Mouse (Mus musculus) heart, adult 18-20 months (tissue): Measurements from ENCODE around the gene Krtcap3. TPM values are rescaled to one million over a fixed set of nuclear protein-coding genes. Genes with fewer than 3 reads are reported as not detected.
"Not testable (repeated sequence)": the region's sequence is repeated elsewhere in the genome, so short reads cannot be mapped to it uniquely, and the experiment has no call there.

Source experiments
- DNase-seq, 2 experiments: peaks; one replicate each; pipeline ENCODE4 v3.0.0; 2021 to 2022; ENCODE audit warnings: mixed read lengths in 1 of 2
- long read RNA-seq, 2 experiments: library from polyadenylated mRNA; stranded (forward); transcript quantifications; one replicate each; pipeline ENCODE4 v2.0.0; 2021
- total RNA-seq, 2 experiments: library from RNA; stranded (reverse); gene quantifications; 2 replicates each; pipeline ENCODE4 v1.2.3; 2021

Krtcap3 gene
- total RNA-seq = 1 to 10 TPM in 1 of 2 experiments, under 1 TPM in 1; 0.82 to 1.4 TPM
- long read RNA-seq, experiment 1 = 0 reads
- long read RNA-seq, experiment 2 = 0 reads

DNA sequence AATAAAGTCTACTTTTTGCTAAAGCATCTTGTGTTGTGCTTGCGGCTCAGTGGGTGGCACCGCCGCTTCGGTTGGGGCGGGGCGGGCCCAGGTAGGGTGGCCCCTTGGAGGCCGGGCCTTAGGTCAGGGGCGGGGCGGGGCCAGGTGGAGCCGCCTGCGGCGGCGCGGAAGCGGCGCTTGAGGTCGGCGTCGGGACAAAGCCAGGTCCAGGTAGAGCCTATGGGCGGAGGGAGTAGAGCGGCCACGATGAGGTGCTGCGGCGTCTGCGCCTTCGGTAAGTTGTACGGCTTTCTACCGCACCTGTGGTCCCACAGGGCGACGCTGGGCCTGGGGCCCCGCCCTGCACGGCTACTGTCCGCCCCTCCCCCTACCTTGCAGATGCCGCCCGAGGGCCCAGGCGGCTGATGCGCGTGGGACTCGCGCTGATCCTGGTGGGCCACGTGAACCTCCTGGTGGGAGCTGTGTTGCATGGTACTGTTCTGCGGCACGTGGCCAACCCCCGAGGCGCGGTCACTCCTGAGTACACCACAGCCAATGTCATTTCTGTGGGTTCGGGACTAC is at the start of gene Krtcap3:
TSS of gene Krtcap3 (plus strand) at position 151 of the 561 bp plus-strand sequence.
- DNase-seq = peak in 1 of 2 experiments; percentile 20

- peak; percentile 95 to 99 for DNase-seq
These were observed 49.5 kb upstream of the Krtcap3 start, which contains the start of gene Zfp513 for GRCm38 (mm10) chr5:31201742-31202590. Gene Zfp513 (minus strand): TSS chr5:31202303.

- DNase-seq = no peak
These were observed 48.6 kb upstream of the Krtcap3 start for GRCm38 (mm10) chr5:31202933-31203332.

- no peak for DNase-seq
These were observed 47.6 kb upstream of the Krtcap3 start for GRCm38 (mm10) chr5:31203866-31204265.

DNA sequence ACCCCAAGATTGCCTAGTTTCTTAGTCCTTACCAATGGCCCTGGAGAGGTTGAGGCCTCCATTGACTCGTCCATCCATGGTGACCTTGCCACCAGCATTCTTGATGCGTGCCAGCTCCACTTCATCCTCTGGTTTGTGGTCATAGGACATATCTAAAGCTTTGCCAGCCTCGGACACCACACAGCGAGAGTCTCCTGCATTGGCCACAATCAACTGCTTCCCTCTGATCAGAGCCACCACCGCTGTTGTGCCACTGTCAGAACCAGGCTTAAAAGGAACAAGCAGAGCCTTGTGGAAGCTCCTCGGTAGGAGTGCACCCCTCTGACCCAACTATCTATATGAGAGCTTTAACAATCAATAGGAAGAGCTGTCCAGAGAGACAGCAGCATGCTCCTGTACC is 47.1 kb upstream of the Krtcap3 start:
- no peak for DNase-seq

- not testable (repeated sequence) for DNase-seq
These were observed 34.9 kb upstream of the Krtcap3 start for GRCm38 (mm10) chr5:31216554-31216953.

GRCm38 (mm10) chr5:31218294-31218693 is 33.2 kb upstream of the Krtcap3 start:
- DNase-seq = no peak

- DNase-seq = no peak
These were observed 32.4 kb upstream of the Krtcap3 start for GRCm38 (mm10) chr5:31219070-31219469.

DNA sequence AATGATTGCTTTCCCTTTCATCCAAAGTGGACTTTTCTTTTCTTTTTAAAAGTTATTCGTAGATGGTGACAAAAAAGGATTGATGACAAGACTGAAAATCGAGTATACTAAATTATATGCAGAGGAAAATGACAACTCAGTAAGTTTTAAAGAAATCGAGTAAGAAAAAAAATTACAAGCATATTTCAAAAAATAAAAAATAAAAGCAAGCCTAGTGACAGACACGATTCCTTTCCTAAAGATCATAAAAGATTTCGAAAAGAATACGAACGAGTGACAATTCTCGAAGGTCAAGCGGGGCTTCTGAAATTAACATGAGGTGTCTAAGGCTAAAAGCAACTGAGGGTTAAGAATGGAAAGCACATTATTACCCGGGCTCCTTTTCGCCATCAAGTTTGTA is 32.0 kb upstream of the Krtcap3 start:
- no peak for DNase-seq

- DNase-seq = peak; percentile 51 to 64
These were observed 31.5 kb upstream of the Krtcap3 start for GRCm38 (mm10) chr5:31219911-31220447.

DNA sequence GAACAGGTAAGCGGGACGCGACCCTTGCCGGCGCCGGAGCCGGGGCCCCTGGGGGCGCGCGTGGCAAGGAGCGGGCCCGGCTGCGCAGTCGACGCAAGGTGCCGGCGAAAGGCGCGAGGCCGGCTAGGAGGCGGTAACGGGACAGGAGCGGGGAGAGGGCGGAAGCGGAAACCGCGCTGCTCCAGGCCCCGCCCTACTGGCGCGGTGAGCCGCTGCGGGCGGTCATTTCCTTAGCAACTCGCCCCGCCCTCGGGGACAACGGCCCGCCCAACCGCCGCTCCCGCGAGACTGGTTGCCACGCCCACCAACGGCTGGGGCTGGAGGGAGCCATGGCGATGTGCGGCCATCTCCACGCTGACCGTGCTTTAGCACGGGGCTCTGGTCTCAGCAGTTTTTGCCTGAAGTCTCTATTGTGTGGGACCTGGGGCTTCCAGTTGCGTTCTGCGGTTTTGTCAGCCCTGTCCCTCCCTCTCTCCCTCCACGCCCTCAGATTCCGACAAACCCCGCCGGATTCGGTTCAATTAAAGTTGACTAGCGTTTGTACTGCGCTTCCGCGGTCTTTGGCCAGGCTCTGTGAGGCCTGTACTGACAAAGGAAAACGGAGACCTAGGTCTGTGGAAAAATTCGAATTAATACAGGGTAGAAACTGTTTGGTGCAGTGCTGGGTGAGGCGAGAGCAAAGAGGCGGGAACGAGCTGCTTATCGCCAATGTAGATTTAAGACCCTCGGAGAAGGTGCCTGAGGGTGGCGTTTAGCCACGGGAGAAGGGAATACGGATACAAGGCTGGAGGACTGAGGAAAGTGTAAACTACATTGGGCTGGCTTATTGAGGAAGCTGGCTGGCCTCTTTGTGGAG is 30.8 kb upstream of the Krtcap3 start, which contains the start of gene Ppm1g:
TSS of gene Ppm1g (minus strand) at position 240 of the 856 bp plus-strand sequence.
- peak; percentile 98 to 99 for DNase-seq

GRCm38 (mm10) chr5:31221304-31221945 is 30.1 kb upstream of the Krtcap3 start:
- DNase-seq = peak in 1 of 2 experiments; percentile 20

DNA sequence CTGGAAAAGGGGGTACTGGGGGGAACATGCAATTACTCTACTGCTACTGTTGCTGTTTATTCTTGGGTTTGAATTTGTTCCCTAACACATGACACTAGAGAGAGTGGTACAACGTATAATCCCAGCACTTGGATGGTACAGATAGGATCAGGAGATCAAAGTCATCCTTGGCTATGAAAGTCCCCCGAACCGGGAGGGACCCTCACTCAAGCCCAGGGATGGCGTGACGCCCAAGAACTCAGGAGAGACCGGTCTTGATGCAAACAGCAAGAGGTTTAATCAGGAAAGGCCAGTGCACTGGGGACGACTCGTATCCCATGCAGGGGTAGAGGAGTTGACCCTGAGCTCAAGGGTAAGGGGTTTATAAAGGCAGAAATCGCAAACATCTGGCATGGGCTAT is 28.8 kb upstream of the Krtcap3 start:
- no peak for DNase-seq

- no peak for DNase-seq
These were observed 24.9 kb upstream of the Krtcap3 start for GRCm38 (mm10) chr5:31226641-31227040.

DNA sequence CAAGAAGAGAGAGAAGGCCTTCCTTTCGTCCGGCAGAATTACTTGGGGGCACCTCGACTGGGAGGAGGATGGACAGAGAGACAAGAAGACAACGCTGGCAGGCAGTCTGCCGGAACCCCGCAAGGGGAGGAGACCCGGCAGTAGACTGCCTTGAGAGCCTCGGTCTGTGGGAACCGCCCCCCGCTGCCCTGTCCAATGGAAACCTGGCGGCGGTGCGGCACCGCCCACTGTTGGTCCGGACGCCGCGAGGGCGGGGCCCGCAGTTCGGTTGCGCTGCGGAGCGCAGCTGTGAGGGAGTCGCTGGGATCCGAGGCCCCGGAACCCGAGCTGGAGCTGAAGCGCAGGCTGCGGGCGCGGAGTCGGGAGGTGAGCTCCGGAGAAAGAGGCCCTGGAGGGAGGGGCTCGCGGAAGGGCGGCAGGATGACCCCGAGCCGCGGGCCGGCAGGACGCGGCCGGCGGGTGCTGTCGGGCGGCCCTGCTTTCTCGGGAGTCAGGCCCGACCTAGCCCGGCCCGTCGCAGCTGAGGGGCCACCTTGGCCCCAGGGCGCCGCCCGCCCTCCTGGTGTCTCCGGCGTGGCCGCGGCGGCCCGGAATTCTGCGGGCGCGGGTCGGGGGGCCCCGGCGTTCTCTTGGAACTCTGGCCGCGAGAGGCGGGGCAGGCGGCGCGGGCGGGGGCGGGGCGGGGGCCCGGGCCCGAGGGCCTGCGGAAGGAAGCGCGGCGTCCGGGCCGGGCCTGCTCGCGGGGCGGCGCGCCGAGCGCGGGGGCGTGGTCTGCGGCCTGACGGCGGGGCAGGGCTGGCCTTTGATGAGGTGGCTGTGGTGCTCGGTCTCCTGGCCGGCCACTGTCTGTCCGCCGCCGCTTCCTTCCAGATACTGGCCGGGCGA is 10.6 kb upstream of the Krtcap3 start, which contains the start of the genes Nrbp1 and Gm9970:
TSS of gene Nrbp1 (plus strand) at position 228 of the 885 bp plus-strand sequence.
TSS of gene Gm9970 (minus strand) at position 596 of the 885 bp plus-strand sequence.
- DNase-seq = peak; percentile 95 to 98

GRCm38 (mm10) chr5:31241522-31242034 is 9.9 kb upstream of the Krtcap3 start:
- no peak for DNase-seq

- DNase-seq = no peak
These were observed 9.3 kb upstream of the Krtcap3 start for GRCm38 (mm10) chr5:31242191-31242590.

DNA sequence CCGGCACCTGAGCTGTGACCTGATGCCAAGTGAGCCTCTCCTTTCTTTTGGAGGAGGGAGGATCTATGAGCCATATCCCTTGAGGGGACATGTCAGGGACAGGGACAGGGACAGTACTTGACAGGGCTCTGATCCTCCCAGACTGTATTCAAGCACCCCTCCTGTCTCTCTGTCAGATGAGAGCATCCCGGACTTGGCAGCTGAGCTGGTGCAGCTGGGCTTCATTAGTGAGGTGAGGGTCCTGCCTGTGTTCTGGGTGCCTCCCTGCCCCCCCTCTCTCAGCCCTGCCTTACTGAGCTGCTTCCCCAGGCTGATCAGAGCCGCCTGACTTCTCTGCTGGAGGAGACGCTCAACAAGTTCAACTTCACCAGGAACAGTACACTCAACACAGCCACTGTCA is 775 bp upstream of the Krtcap3 start:
- no peak for DNase-seq

GRCm38 (mm10) chr5:31252151-31252550 is 660 bp downstream of the Krtcap3 start:
- no peak for DNase-seq
